Mouse (Mus musculus) spleen, postnatal 4 days (tissue): ENCODE results near the gene Spata25.
"Not testable (repeated sequence)": the region's sequence is repeated elsewhere in the genome, so short reads cannot be mapped to it uniquely, and the experiment has no call there.

Experiments used
- DNase-seq, 2 experiments: peaks; one replicate each; pipeline ENCODE4 v3.0.0; 2022; ENCODE audit warnings: low spot score in 2 of 2

The Spata25 gene

GRCm38 (mm10) chr2:164805332-164805718 is 23.0 kb downstream of the Spata25 start:
- DNase-seq: no peak

GRCm38 (mm10) chr2:164804533-164805331 is 23.6 kb downstream of the Spata25 start, which contains the start of the genes Acot8 and Zswim3:
Gene Acot8 (minus strand): TSS chr2:164804882.
Gene Zswim3 (plus strand): TSS chr2:164805098.
- DNase-seq: peak; percentile 98 to 99

GRCm38 (mm10) chr2:164803921-164804313 is 24.4 kb downstream of the Spata25 start:
- DNase-seq: no peak

- DNase-seq: no peak
These were observed 25.0 kb downstream of the Spata25 start for GRCm38 (mm10) chr2:164803201-164803920.

- no peak for DNase-seq
These were observed 27.9 kb downstream of the Spata25 start for GRCm38 (mm10) chr2:164800252-164801004.

- DNase-seq: not testable (repeated sequence)
These were observed 29.8 kb downstream of the Spata25 start for GRCm38 (mm10) chr2:164798554-164798953.

GRCm38 (mm10) chr2:164795868-164796267 is 32.5 kb downstream of the Spata25 start:
- DNase-seq: no peak

- DNase-seq: peak; percentile 83 to 89
These were observed 34.0 kb downstream of the Spata25 start for GRCm38 (mm10) chr2:164794293-164794692.

- no peak for DNase-seq
These were observed 34.6 kb downstream of the Spata25 start for GRCm38 (mm10) chr2:164793772-164794171.

- DNase-seq: peak; percentile 73 to 87
These were observed 35.1 kb downstream of the Spata25 start for GRCm38 (mm10) chr2:164793236-164793635.

GRCm38 (mm10) chr2:164792400-164793190 is 35.7 kb downstream of the Spata25 start:
- no peak for DNase-seq

GRCm38 (mm10) chr2:164791841-164792261 is 36.5 kb downstream of the Spata25 start:
- no peak for DNase-seq

- no peak for DNase-seq
These were observed 37.9 kb downstream of the Spata25 start for GRCm38 (mm10) chr2:164790451-164790850.

- no peak for DNase-seq
These were observed 39.9 kb downstream of the Spata25 start for GRCm38 (mm10) chr2:164788411-164788810.

GRCm38 (mm10) chr2:164787779-164788178 is 40.6 kb downstream of the Spata25 start:
- DNase-seq: no peak

GRCm38 (mm10) chr2:164787032-164787431 is 41.3 kb downstream of the Spata25 start:
- DNase-seq: no peak

GRCm38 (mm10) chr2:164786388-164786885 is 41.9 kb downstream of the Spata25 start:
- DNase-seq: no peak

- DNase-seq: peak; percentile 71 to 84
These were observed 42.6 kb downstream of the Spata25 start, which contains the start of gene Snx21 for GRCm38 (mm10) chr2:164785481-164786387. Gene Snx21 (plus strand): TSS chr2:164785823.

GRCm38 (mm10) chr2:164784869-164785420 is 43.4 kb downstream of the Spata25 start:
- DNase-seq: no peak
